Mouse (Mus musculus): ENCODE measurements around the gene Hspa4l.

Hspa4l gene

GRCm38 (mm10) chr3:40744024-40744835, at the start of gene Hspa4l:
TSS of gene Hspa4l (plus strand) at chr3:40744495.
- DNase-seq (ENCODE audit: low spot score): no peak

GRCm38 (mm10) chr3:40695162-40695561, 49.1 kb upstream of the Hspa4l start:
- no peak for DNase-seq (ENCODE audit: low spot score)

GRCm38 (mm10) chr3:40698834-40699233, 45.5 kb upstream of the Hspa4l start:
- DNase-seq (ENCODE audit: low spot score): no peak

- no peak for DNase-seq (ENCODE audit: low spot score)
Observed at GRCm38 (mm10) chr3:40704816-40705430, 39.4 kb upstream of the Hspa4l start.

- DNase-seq (ENCODE audit: low spot score): peak; percentile 95
Observed at GRCm38 (mm10) chr3:40708655-40709054, 35.6 kb upstream of the Hspa4l start, which contains the start of gene Slc25a31. TSS of gene Slc25a31 (plus strand) at chr3:40708855.

GRCm38 (mm10) chr3:40716056-40716455, 28.2 kb upstream of the Hspa4l start:
- no peak for DNase-seq (ENCODE audit: low spot score)

- no peak for DNase-seq (ENCODE audit: low spot score)
Observed at GRCm38 (mm10) chr3:40719022-40719421, 25.3 kb upstream of the Hspa4l start.

GRCm38 (mm10) chr3:40738381-40738912, 5.8 kb upstream of the Hspa4l start:
- DNase-seq (ENCODE audit: low spot score): no peak

- peak; percentile 92 for DNase-seq (ENCODE audit: low spot score)
Observed at GRCm38 (mm10) chr3:40744836-40745660, 753 bp downstream of the Hspa4l start.

GRCm38 (mm10) chr3:40745661-40746547, 1.6 kb downstream of the Hspa4l start:
- peak; percentile 79 for DNase-seq (ENCODE audit: low spot score)

GRCm38 (mm10) chr3:40760746-40761145, 16.5 kb downstream of the Hspa4l start:
- no peak for DNase-seq (ENCODE audit: low spot score)

GRCm38 (mm10) chr3:40761312-40761711, 17.0 kb downstream of the Hspa4l start:
- no peak for DNase-seq (ENCODE audit: low spot score)

- DNase-seq (ENCODE audit: low spot score): no peak
Observed at GRCm38 (mm10) chr3:40793783-40794182, 49.5 kb downstream of the Hspa4l start.

- no peak for DNase-seq (ENCODE audit: low spot score)
Observed at GRCm38 (mm10) chr3:40798054-40798453, 53.8 kb downstream of the Hspa4l start.

- DNase-seq (ENCODE audit: low spot score): no peak
Observed at GRCm38 (mm10) chr3:40798500-40798899, 54.2 kb downstream of the Hspa4l start.

GRCm38 (mm10) chr3:40799530-40800372, 55.5 kb downstream of the Hspa4l start, which contains the start of gene Plk4:
TSS of gene Plk4 (plus strand) at chr3:40800019.
- peak; percentile 97 for DNase-seq (ENCODE audit: low spot score)

- peak; percentile 84 for DNase-seq (ENCODE audit: low spot score)
Observed at GRCm38 (mm10) chr3:40800373-40800823, 56.1 kb downstream of the Hspa4l start.

- DNase-seq (ENCODE audit: low spot score): no peak
Observed at GRCm38 (mm10) chr3:40806871-40807270, 62.6 kb downstream of the Hspa4l start.

GRCm38 (mm10) chr3:40808686-40809085, 64.4 kb downstream of the Hspa4l start:
- DNase-seq (ENCODE audit: low spot score): no peak

- no peak for DNase-seq (ENCODE audit: low spot score)
Observed at GRCm38 (mm10) chr3:40809894-40810293, 65.6 kb downstream of the Hspa4l start.
